Mouse (Mus musculus) layer of hippocampus, postnatal 36 days (tissue): ENCODE results near the gene Hsdl2. TPM values are rescaled to one million over a fixed set of nuclear protein-coding genes. Genes with fewer than 3 reads are reported as not detected.
A peak's percentile ranks its signal among the peaks of the same experiment; 100 is the strongest.
"Not testable (repeated sequence)": the region's sequence is repeated elsewhere in the genome, so short reads cannot be mapped to it uniquely, and the experiment has no call there.

ENCODE experiments used
- DNase-seq, 2 experiments: peaks; one replicate each; pipeline ENCODE4 v3.0.0; 2022
- total RNA-seq, 2 experiments: library from RNA; stranded (reverse); gene quantifications; 2 replicates each; pipeline ENCODE4 v1.2.3; 2021

Gene Hsdl2
- total RNA-seq, 2 experiments from 2014 or later: 28.2 to 29.0 TPM

GRCm38 (mm10) chr4:59565571-59566188 is 15.7 kb upstream of the Hsdl2 start:
- DNase-seq: no peak

- no peak for DNase-seq
Observed at GRCm38 (mm10) chr4:59567576-59568260, 13.6 kb upstream of the Hsdl2 start.

- peak; percentile 53 to 68 for DNase-seq
Observed at GRCm38 (mm10) chr4:59569538-59569937, 11.8 kb upstream of the Hsdl2 start.

- not testable (repeated sequence) for DNase-seq
Observed at GRCm38 (mm10) chr4:59570519-59570918, 10.8 kb upstream of the Hsdl2 start.

GRCm38 (mm10) chr4:59572521-59573118 is 8.7 kb upstream of the Hsdl2 start:
- no peak for DNase-seq

- no peak for DNase-seq
Observed at GRCm38 (mm10) chr4:59575184-59575958, 6.0 kb upstream of the Hsdl2 start.

GRCm38 (mm10) chr4:59580495-59581281 is 675 bp upstream of the Hsdl2 start:
- peak; percentile 20 to 23 for DNase-seq

GRCm38 (mm10) chr4:59582186-59582585 is 823 bp downstream of the Hsdl2 start:
- DNase-seq: no peak

- DNase-seq: no peak
Observed at GRCm38 (mm10) chr4:59585097-59585496, 3.7 kb downstream of the Hsdl2 start.

- no peak for DNase-seq
Observed at GRCm38 (mm10) chr4:59587215-59587871, 6.0 kb downstream of the Hsdl2 start.

GRCm38 (mm10) chr4:59587872-59588226 is 6.5 kb downstream of the Hsdl2 start:
- DNase-seq: no peak

- DNase-seq: no peak
Observed at GRCm38 (mm10) chr4:59594614-59595013, 13.3 kb downstream of the Hsdl2 start.

GRCm38 (mm10) chr4:59596556-59596955 is 15.2 kb downstream of the Hsdl2 start:
- DNase-seq: no peak

GRCm38 (mm10) chr4:59602704-59603103 is 21.3 kb downstream of the Hsdl2 start:
- DNase-seq: no peak

GRCm38 (mm10) chr4:59604892-59605291 is 23.5 kb downstream of the Hsdl2 start:
- DNase-seq: no peak

GRCm38 (mm10) chr4:59605501-59605900 is 24.1 kb downstream of the Hsdl2 start:
- DNase-seq: no peak

GRCm38 (mm10) chr4:59610411-59610810 is 29.0 kb downstream of the Hsdl2 start:
- DNase-seq: no peak

GRCm38 (mm10) chr4:59614986-59615385 is 33.6 kb downstream of the Hsdl2 start:
- no peak for DNase-seq

- no peak for DNase-seq
Observed at GRCm38 (mm10) chr4:59619611-59620245, 38.4 kb downstream of the Hsdl2 start.

- no peak for DNase-seq
Observed at GRCm38 (mm10) chr4:59625676-59625997, 44.3 kb downstream of the Hsdl2 start.
